Mouse (Mus musculus): ENCODE measurements around the gene Tfe3. TPM values are rescaled to one million over a fixed set of nuclear protein-coding genes. Genes with fewer than 3 reads are reported as not detected.

Tfe3 gene
- polyA plus RNA-seq (2012; rRNA removed), result 23.0 and 25.1 TPM in 2 replicates

GRCm38 (mm10) chrX:7762137-7762920 lies at the start of gene Tfe3:
Gene Tfe3, plus strand, starts transcription at chrX:7762560.

GRCm38 (mm10) chrX:7714135-7714899 lies 48.0 kb upstream of the Tfe3 start, which contains the start of gene Wdr45:
Gene Wdr45, plus strand, starts transcription at chrX:7714333.

DNA sequence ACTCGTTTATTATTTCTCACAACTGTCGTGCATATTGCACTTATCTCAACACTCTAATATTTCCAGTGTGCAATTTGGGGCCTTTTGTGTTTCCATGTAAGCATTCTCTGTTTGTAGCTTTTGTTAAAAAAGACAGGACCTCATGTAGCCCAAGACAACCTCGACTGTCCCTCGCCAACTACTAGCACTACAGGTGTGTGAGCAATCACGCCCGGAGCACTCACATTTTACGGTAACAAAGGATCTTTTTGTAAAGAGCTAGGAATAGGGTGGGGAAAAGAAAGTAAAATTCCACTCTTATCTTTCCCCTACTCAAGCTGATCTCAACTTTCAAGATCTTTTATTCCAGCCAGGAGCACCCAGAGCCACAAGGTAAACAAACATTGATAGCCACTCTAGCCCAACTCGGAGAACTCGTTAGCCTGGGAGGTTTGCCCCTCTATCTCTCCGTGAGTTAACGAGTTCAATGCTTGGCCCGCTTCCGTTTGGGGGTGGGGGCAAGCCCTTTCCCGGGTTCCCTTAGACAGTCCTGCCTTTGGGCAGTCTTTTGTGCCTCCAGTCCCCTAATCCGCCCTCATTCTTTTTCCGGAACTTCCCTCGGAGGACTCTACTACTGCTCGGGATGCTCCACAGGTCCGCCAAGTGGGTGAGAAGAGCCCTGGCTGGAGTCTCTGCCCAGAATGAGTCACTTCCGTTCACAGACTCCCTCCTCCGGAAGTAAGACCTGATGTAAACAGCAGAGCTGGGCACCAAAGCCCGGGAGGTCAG lies 40.7 kb upstream of the Tfe3 start, which contains the start of gene Gm45208:
TSS of gene Gm45208 (plus strand) at position 732 of the 768 bp plus-strand sequence.

GRCm38 (mm10) chrX:7728215-7728921 lies 34.0 kb upstream of the Tfe3 start, which contains the start of gene Praf2:
Gene Praf2, plus strand, starts transcription at chrX:7728439.

GRCm38 (mm10) chrX:7750432-7751116 lies 11.8 kb upstream of the Tfe3 start, which contains the start of gene Ccdc120:
Gene Ccdc120, minus strand, starts transcription at chrX:7750905.

DNA sequence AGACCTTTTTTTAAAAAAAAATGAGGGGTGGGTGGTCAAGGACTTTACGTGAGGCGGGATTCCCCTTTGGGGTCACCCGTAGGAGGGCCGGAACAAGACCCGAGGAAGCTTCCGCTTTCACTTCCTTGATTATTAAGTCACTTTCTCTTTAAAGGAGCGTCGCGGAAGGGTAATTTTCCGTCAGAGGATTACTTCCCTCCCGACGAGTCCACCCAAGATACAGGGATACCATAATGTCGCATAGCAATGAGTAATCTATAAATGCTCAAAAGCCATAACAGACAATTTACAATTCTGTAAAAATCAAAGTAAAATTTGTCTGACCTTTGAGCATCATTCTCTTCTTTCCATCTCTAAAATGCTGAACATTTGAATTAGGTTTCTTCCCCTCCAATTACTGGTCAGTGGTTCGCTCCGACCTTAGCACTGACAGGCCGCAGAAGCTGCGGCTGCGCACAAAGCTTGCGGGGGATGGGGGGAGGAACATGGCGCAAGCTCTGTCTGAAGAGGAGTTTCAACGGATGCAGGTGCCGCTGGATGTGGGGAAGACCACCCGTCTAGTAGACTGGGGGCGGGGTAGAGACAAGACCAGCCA lies 27.3 kb downstream of the Tfe3 start, which contains the start of gene Gripap1:
TSS of gene Gripap1 (plus strand) at position 224 of the 595 bp plus-strand sequence.

DNA sequence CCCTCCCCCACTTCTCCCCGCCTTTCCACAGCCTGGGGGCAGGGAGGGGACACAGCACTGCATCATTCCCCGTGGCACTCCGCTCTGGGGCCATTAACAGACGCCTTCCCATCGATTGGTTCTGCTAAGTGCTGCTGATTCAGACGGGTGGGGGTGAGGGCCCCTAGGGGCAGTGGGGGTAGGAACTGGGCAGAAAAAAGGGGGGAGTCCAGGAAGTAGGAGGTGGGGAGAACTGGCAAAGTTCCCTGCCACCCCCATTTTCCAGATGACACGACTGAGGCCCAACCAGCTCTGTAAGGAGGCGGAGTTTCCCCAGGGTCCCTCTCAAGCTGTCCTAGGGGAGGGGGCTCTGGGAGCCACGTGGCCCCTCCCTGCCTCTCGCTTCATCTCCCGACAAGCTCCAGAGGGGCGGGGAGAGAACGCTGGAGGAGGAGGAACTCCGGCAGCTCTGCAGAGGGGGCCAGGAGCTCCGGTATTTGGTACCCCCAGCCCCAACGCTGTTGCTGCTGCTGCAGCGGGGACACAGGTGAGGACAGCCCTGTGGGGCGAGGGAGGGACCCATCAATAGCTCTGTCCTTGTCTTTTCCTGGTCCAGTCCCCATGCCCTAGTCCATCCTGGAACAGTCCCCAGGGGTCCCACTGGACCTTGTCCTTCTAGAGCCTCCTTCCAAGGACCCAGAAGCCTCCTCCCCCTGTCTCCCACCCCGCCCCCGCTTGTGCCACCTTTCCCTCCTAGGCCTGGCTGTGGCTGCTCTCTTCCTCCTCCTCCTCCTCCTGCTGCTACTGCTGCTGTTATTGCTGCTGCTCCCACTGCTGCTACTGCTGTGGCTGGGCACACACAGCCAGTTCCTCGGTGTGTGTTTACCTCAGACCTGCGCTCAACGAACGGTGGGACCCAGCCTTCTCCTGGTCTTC lies 59.8 kb downstream of the Tfe3 start, which contains the start of gene Kcnd1:
TSS of gene Kcnd1 (plus strand) at position 425 of the 915 bp plus-strand sequence.

Other genes starting within 250 kb of the Tfe3 start
- 0.24 and 0.58 TPM in 2 replicates for gene Foxp3, start 188.9 kb upstream of the Tfe3 start, polyA plus RNA-seq (2012; rRNA removed)
- 2.5 and 3.0 TPM in 2 replicates for gene Ppp1r3f, start 188.3 kb upstream of the Tfe3 start, polyA plus RNA-seq (2012; rRNA removed)
- gene Ccdc22, start 157.0 kb upstream of the Tfe3 start, polyA plus RNA-seq (2012; rRNA removed), result 16.5 and 17.3 TPM in 2 replicates
- not detected in 2 replicates for gene Cacna1f, start 155.5 kb upstream of the Tfe3 start, polyA plus RNA-seq (2012; rRNA removed)
- 6.4 TPM in 2 replicates for gene Syp, start 124.1 kb upstream of the Tfe3 start, polyA plus RNA-seq (2012; rRNA removed)
- gene Prickle3, start 105.3 kb upstream of the Tfe3 start, polyA plus RNA-seq (2012; rRNA removed), result 28.8 and 34.6 TPM in 2 replicates
- 360 and 390 TPM in 2 replicates for gene Plp2, start 91.2 kb upstream of the Tfe3 start, polyA plus RNA-seq (2012; rRNA removed)
- 1.3 and 2.7 TPM in 2 replicates for gene Magix, start 81.3 kb upstream of the Tfe3 start, polyA plus RNA-seq (2012; rRNA removed)
- gene Gpkow, start 65.4 kb upstream of the Tfe3 start, polyA plus RNA-seq (2012; rRNA removed), result 4.7 and 5.5 TPM in 2 replicates
- 39.4 and 43.0 TPM in 2 replicates for gene Wdr45, start 48.2 kb upstream of the Tfe3 start, polyA plus RNA-seq (2012; rRNA removed)
- gene Gm45208, start 40.3 kb upstream of the Tfe3 start, polyA plus RNA-seq (2012; rRNA removed), result not detected in 2 replicates
- gene Praf2, start 34.1 kb upstream of the Tfe3 start, polyA plus RNA-seq (2012; rRNA removed), result 51.2 and 75.8 TPM in 2 replicates
- 30.0 and 34.8 TPM in 2 replicates for gene Ccdc120, start 11.7 kb upstream of the Tfe3 start, polyA plus RNA-seq (2012; rRNA removed)
- 18.9 and 22.6 TPM in 2 replicates for gene Gripap1, start 27.2 kb downstream of the Tfe3 start, polyA plus RNA-seq (2012; rRNA removed)
- 1.8 and 2.2 TPM in 2 replicates for gene Kcnd1, start 59.7 kb downstream of the Tfe3 start, polyA plus RNA-seq (2012; rRNA removed)
- 36.1 and 38.3 TPM in 2 replicates for gene Otud5, start 78.8 kb downstream of the Tfe3 start, polyA plus RNA-seq (2012; rRNA removed)
- gene Pim2, start 115.7 kb downstream of the Tfe3 start, polyA plus RNA-seq (2012; rRNA removed), result 10.7 and 13.5 TPM in 2 replicates
- 260 and 397 TPM in 2 replicates for gene Slc35a2, start 121.5 kb downstream of the Tfe3 start, polyA plus RNA-seq (2012; rRNA removed)
- 31.5 and 39.6 TPM in 2 replicates for gene Pqbp1, start 136.7 kb downstream of the Tfe3 start, polyA plus RNA-seq (2012; rRNA removed)
- gene Timm17b, start 136.8 kb downstream of the Tfe3 start, polyA plus RNA-seq (2012; rRNA removed), result 45.5 and 51.4 TPM in 2 replicates
- not detected in 2 replicates for gene Gm10491, start 145.3 kb downstream of the Tfe3 start, polyA plus RNA-seq (2012; rRNA removed)
- not detected in 2 replicates for gene Gm10490, start 147.0 kb downstream of the Tfe3 start, polyA plus RNA-seq (2012; rRNA removed)
- gene Pcsk1n, start 157.3 kb downstream of the Tfe3 start, polyA plus RNA-seq (2012; rRNA removed), result 32.0 and 41.2 TPM in 2 replicates
- gene Eras, start 166.0 kb downstream of the Tfe3 start, polyA plus RNA-seq (2012; rRNA removed), result not detected in 2 replicates
- 16.6 and 20.2 TPM in 2 replicates for gene Hdac6, start 185.3 kb downstream of the Tfe3 start, polyA plus RNA-seq (2012; rRNA removed)
- gene Gata1, start 215.5 kb downstream of the Tfe3 start, polyA plus RNA-seq (2012; rRNA removed), result 0.06 and 0.09 TPM in 2 replicates

All from colon, adult 2 months (tissue).